Mouse (Mus musculus) spleen, postnatal 10 days (tissue): Measurements from ENCODE around the gene Fga.

Experiments
- DNase-seq, 2 experiments: peaks; one replicate each; pipeline ENCODE4 v3.0.0; 2021 to 2022; ENCODE audit warnings: low spot score in 2 of 2

Fga gene

GRCm38 (mm10) chr3:83025475-83026301 is at the start of gene Fga:
TSS of gene Fga (plus strand) at chr3:83026076.
- no peak for DNase-seq

DNA sequence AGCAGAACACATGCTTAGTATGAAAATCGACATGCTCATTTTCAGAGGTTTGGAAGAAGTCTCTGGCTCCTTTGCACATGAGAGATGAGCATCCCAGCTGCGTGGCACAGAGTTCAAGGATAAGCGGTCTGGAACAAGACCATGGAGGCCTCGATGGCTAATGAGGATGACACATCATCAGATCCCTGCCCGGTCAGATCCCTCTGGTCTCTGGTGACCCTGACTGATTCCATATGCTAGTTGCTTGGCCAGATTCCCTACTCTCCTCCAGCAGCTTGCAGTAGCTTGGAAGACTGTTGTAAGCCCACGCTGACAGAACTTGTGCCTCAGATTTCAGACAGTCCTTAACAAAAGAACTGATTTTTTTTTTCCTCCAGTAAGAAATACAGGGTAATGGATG is 45.1 kb upstream of the Fga start:
- DNase-seq = no peak

DNA sequence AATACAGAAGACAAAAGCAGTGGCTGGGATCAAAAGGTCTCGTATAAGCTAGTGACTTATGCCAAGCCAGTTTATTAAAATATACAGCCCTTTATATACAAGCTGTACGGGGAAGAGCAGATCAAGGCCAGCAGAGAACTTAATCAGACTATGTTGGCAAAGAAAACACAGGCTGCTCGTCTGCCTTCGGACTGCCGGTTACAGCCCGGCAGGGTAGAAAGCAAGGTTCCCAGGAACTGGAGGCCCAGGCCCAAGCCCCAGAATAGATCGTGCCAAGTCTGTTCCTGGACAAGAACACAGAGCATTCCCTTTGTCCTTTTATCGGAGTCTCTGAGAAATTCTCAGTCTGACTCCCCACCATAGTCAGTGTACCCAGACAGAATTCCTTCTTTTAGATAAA is 44.0 kb upstream of the Fga start:
- DNase-seq = no peak

DNA sequence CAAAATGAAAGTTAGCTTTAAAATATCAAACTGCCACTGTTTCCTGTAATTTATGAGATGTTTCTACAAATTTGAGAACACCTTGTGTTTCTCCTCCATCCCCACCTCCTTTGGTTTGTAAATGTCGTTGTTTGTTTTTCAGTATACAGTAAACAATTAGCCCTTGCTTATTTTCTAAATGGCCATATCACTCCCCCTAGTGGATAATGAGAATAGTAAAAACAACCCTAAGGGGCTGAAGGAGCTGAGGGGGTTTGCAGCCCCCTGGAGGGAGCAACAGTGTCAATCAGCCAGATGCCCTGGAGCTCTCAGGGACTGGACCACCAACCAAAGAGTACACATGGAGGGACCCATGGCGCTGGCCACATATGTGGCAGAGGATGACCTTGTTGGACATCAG is 41.0 kb upstream of the Fga start:
- DNase-seq = no peak

DNA sequence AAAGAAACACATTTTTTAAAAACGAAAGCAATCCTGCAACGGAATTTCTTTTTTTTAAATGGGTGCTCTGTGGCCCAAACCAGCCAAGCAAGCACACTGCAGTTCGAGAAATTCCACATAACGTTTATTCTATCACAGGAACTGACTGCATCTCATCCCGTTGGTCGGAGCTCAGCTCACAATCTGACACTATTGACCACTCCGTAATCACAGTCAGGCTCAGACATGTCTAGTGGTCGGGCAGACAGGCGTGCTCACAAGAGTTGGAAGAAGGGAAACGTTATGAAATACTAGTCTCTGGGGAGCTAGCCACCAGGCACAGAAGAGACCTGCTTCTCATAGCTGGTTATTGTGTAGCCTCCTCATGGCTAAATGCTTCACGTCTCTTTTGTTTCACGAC is 33.9 kb upstream of the Fga start:
- no peak for DNase-seq

GRCm38 (mm10) chr3:82992956-82993355 is 32.9 kb upstream of the Fga start:
- no peak for DNase-seq

DNA sequence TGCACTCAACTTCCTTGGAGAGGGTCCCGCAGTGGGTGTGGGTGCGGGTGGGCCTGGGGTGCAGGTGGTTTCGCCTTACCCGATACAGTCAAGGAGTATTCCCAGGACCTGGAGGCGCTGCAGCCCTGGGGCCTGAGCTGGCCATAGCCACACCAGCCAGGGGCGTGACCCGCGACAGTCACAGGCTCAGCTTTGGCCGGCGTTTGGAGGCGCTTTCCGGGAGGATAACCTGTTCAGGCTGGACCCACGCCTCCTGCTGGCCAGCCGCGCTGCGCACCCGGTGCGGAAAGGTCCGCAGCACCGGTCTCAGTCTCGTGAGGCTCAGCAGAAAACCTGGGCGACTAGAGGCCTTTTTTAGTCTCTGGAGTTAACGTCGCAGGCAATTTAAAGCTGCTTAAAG is 30.5 kb upstream of the Fga start:
- DNase-seq = peak in 1 of 2 experiments; percentile 28

DNA sequence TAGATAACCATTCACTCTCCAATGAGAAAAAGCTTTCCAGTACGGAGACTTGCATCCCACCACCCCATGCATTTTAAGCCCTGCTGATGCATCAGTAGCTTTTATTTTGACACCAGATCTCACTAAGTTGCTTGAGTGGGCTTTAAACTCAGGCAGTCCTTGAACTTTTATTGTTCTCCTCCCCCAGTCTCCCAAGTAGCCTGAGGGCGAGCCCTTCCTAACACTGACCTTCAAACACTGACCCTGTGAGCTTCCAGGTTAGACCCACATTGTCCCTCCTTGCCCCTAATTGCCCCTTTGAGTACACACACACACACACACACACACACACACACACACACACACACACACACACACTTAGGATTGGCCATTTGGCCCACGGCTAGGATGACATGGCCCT is 29.2 kb upstream of the Fga start:
- DNase-seq = no peak

GRCm38 (mm10) chr3:82998772-82999463 is 27.0 kb upstream of the Fga start:
- DNase-seq = no peak

GRCm38 (mm10) chr3:82999995-83000394 is 25.9 kb upstream of the Fga start:
- no peak for DNase-seq

DNA sequence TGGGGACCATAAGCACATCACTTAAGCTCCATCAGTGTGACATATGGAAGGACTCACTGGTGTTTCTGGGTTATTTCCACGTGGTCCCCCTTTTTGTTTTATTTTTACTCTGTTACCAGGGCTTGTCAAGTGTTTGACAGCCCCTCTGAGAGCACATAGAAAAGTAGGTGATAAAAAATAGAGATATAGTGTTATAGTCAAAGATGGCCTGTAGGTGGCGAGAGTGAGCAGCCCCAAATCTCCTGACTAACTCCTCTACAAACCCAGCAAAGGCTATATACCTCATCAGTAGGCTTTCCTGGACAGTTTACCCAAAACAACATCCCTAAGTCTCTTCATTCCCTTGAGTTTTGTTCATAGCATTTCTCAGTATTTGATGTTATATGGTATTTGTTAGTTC is 23.7 kb upstream of the Fga start:
- peak in 1 of 2 experiments; percentile 43 for DNase-seq

GRCm38 (mm10) chr3:83003068-83003467 is 22.8 kb upstream of the Fga start:
- no peak for DNase-seq

DNA sequence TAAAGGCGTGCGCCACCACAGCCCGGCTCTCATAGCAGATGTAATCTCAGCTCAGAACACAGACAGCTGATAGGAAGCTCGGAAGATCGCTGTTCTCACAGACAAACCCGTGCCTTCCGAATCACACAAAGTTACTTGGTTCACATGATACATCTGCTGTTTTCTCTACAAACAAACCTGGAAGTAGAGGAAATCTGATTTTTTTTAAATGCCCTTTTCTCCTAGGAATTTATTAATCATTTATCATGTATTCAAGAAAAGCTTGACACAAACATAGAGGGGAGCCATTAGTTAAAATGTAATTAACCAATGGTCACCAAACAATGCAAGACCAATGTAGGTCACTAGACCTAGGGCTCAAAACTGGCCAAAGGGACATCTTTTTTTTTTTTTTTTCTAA is 21.1 kb upstream of the Fga start:
- no peak for DNase-seq

DNA sequence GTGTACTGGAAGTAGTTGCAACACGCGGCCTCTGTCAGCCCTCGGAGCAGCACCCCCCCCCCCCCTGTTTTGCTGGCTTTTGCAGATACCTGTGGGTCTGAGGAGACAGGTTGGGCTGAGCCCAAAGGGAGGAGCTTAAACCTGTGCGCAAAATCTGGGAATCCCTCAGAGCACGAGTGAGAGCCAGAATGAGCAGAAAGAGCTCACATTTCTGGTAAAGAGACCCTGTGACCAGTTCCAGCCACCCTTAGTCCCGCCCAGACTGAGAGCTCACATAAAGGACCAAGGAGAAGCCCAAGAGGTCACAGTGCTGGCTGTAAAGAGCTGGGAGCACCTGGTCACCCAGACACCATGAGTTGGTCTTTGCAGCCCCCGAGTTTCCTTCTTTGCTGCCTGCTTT is 18.3 kb upstream of the Fga start, which contains the start of gene Fgg:
TSS of gene Fgg (plus strand) at position 168 of the 400 bp plus-strand sequence.
- no peak for DNase-seq

DNA sequence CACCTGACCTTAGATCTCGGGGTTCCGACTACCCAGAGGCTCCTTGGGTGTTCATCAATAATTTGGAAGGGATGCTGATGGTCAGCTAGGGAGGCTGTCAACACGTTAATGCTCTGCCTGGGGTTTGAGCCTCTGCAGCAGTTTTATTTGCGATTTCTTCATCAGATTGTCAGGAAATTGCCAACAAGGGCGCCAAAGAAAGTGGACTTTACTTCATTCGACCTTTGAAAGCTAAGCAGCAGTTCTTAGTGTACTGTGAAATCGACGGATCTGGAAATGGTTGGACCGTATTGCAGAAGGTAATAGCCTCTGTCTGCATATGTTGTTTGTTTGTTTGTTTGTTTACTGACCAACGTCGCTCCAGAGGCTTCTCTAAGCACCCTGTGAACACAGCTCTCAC is 15.6 kb upstream of the Fga start:
- DNase-seq = no peak

DNA sequence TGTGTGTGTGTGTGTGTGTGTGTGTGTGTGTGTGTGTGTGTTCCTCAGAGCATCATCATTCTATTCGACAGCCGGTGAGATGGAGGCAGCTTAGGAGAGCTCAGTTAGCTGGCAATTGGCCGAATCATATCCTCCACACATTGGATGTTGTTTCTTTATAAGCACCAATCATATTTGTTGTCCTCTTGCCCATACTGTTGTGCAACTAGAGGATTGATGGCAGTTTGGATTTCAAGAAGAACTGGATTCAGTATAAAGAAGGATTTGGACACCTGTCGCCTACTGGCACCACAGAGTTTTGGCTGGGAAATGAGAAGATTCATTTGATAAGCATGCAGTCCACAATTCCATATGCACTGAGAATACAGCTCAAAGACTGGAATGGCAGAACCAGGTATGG is 14.7 kb upstream of the Fga start:
- DNase-seq = no peak

- no peak for DNase-seq
These were observed 14.3 kb upstream of the Fga start for GRCm38 (mm10) chr3:83011565-83011964.

GRCm38 (mm10) chr3:83012636-83013035 is 13.2 kb upstream of the Fga start:
- no peak for DNase-seq

DNA sequence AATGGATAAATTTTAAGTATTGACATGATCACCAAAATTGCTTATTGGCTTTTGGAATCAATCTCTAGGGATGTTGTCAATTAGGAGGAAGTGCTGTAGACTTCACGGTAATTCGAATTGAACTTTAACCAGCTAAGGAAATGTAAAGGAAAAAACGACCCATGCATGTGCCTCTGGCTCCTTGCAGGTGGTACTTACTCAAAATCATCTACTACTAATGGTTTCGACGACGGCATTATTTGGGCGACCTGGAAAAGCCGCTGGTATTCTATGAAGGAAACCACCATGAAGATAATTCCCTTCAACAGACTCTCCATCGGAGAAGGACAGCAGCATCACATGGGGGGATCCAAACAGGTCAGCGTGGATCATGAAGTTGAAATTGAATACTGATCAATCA is 11.9 kb upstream of the Fga start:
- DNase-seq = no peak

DNA sequence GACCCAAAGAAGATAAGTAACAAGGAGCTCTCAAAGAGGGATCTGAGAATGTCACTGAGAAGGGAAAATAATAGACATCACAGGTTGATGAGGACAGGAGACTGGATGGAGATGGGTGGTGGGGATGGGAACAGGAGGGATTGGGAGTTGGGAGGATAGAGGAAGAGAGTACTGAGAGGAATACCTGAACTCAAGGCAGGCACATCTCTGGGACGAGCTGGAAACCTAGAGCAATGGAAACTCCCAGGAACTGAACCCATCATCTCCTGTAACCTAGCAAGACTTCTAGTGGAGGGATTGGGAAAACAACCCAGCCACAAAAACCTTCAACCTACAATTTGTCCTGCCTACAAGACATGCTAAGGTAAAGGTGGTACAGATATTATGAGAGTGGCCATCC is 9.6 kb upstream of the Fga start:
- DNase-seq = no peak

DNA sequence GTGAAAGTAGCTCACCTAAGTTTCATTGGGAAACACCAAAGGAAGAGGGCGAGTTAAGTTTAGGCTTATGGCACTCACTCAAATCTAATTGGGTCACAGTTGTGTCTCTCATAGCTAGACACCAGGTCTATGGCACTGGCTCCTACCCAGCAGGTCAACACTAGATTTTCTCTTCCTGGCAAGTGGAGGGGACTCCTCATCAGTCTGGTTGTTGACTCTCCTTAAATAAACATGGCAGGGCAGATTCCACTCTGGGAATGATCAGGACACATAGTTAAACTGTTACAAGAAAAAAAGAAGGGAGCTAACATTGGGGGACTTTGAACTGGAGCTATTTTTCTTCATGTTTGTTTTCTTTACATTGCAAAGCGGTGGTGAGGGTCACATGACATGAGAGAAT is 5.5 kb upstream of the Fga start:
- no peak for DNase-seq

DNA sequence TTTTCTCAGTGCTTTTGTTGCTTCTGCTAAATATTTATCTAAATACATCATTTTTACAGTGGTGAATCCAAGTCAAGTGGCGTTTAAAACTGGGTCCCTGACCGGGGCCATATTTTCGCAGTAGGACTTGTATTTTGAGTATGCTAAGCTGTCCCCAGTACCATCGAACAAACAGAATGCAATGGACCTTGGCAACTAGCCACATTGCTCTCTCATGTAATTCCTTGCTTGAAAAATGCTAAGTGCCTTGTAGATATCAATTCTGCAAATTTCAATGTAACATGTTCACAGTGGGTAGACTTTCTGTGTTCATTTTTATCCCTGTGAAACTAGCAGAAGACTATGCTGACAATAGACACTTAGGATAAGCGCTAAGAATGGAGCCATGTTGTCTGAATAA is 4.7 kb upstream of the Fga start:
- DNase-seq = no peak

- DNase-seq = no peak
These were observed 840 bp upstream of the Fga start for GRCm38 (mm10) chr3:83025036-83025435.
